Mouse (Mus musculus) hindbrain, postnatal 0 days (tissue): ENCODE measurements around the gene Slc8a2. TPM values are rescaled to one million over a fixed set of nuclear protein-coding genes. Genes with fewer than 3 reads are reported as not detected.

Experiments
- ATAC-seq: fragments of 200-750 bp; cut with Nextera tagmentation; 2 replicates; pipeline ENCODE4 v1.8.0; 2017; ENCODE audit warnings: mild to moderate bottlenecking, moderate TSS enrichment, moderate library complexity
- DNase-seq: peaks from one replicate; pipeline ENCODE4 v3.0.0-alpha.2; 2015; ENCODE audit warnings: low spot score
- H3K27ac ChIP-seq: fragments of 300-500 bp; sonication (generic); 2 replicates; pipeline ENCODE4 v1.5.1; 2014; ENCODE audit warnings: mild to moderate bottlenecking
- H3K27me3 ChIP-seq: fragments of 300-500 bp; sonication (generic); 2 replicates; pipeline ENCODE4 v1.6.1; 2014; ENCODE audit warnings: low read length, mixed read lengths; ENCODE audit not compliant: insufficient read depth
- H3K36me3 ChIP-seq: fragments of 300-500 bp; sonication (generic); 2 replicates; pipeline ENCODE4 v1.6.1; 2014; ENCODE audit warnings: low read length, mixed read lengths; ENCODE audit not compliant: insufficient read depth
- H3K4me1 ChIP-seq: fragments of 300-500 bp; sonication (generic); 2 replicates; pipeline ENCODE4 v1.6.1; 2014; ENCODE audit warnings: antibody characterized with exemption, low read length, mixed read lengths; ENCODE audit not compliant: insufficient read depth
- H3K4me2 ChIP-seq: fragments of 300-500 bp; sonication (generic); 2 replicates; pipeline ENCODE4 v1.6.1; 2014; ENCODE audit warnings: low read depth, mild to moderate bottlenecking, low read length, moderate library complexity, mixed read lengths
- H3K4me3 ChIP-seq: fragments of 300-500 bp; sonication (generic); 2 replicates; pipeline ENCODE4 v1.5.1; 2014; ENCODE audit warnings: low read length
- H3K9ac ChIP-seq: fragments of 300-500 bp; sonication (generic); replicated peaks from 2 replicates; pipeline ENCODE4 v1.6.1; 2014; ENCODE audit warnings: mild to moderate bottlenecking, low read length, moderate library complexity, mixed read lengths
- H3K9me3 ChIP-seq: fragments of 300-500 bp; sonication (generic); 2 replicates; pipeline ENCODE4 v1.6.1; 2016; ENCODE audit warnings: low read length, mixed read lengths
- CTCF ChIP-seq: IDR thresholded peaks from 2 replicates; pipeline ENCODE4 v1.5.1; 2016; ENCODE audit warnings: antibody characterized with exemption, control low read depth, low read depth
- WGBS: fragments of 180-500 bp; shearing (Covaris S2); extraction: QIAGEN DNeasy Blood & Tissue Kit; methylation state at CpG from one replicate; pipeline ENCODE4 v1.1.7; 2014; 5-methylcytosine and 5-hydroxymethylcytosine counted together
- polyA plus RNA-seq: library from polyadenylated mRNA; unstranded; fragments of >200 nt; fragmentation: Nextera tagmentation; extraction: Ambion mirVana; gene quantifications from 2 replicates; pipeline ENCODE4 v1.2.1, GENCODE M21; 2015
- total RNA-seq: library from RNA; depleted of rRNA; stranded (reverse); fragments of >200 nt; gene quantifications from 2 replicates; pipeline ENCODE4 v1.2.3, GENCODE M21; 2014

Slc8a2 gene
- total and polyA plus RNA-seq, 2 experiments from 2014 or later, result 1.2 to 79.4 TPM

DNA sequence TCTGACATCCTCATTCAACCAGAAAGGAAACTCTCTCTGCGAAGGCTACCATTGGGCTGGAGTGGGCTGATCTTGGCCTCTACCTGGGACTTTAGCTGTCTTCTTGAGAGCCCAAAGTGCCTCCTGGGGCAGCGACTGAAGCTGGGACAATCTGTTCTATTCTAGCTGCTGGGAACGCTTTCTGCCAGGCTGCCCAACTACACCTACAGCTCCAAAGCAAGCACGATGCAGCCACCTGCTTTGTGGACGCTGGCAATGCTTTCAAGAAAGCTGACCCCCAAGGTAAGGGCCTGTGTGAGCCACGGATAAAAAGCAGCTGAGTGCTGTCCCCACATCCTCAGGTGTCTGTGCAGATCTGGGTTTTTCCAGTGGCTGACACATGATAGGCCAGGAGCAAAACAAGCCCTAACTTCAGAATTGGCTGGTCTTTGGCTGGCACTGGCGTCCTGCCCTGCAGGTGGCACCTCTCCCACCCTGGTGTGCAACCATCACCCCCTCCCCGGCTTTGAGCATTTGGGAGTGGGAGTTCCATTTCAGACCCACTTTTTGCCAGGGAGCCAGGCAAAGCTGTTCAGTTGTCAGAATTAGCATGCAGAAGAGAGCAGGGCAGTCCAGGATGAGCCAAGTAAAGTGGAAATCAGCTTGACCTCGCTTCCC, 20.6 kb upstream of the Slc8a2 start:
- ATAC-seq, result no peak
- H3K9me3 ChIP-seq, result no peaks in the 10 kb centered on the region
- H3K27me3 ChIP-seq, result no peaks in the 10 kb centered on the region
- DNase-seq, result no peak
- no peak overlapping the region for H3K4me3 ChIP-seq
- H3K4me1 ChIP-seq, result peaks cover 6% of the 10 kb centered on the region
- H3K27ac ChIP-seq, result no peak overlapping the region
- WGBS, result 86% methylated on average over 9 of the region's 9 CpGs
- no peak for TF ChIP-seq CTCF
- H3K36me3 ChIP-seq, result peaks cover 56% of the 10 kb centered on the region
- no peak overlapping the region for H3K4me2 ChIP-seq
- H3K9ac ChIP-seq, result no peak overlapping the region

DNA sequence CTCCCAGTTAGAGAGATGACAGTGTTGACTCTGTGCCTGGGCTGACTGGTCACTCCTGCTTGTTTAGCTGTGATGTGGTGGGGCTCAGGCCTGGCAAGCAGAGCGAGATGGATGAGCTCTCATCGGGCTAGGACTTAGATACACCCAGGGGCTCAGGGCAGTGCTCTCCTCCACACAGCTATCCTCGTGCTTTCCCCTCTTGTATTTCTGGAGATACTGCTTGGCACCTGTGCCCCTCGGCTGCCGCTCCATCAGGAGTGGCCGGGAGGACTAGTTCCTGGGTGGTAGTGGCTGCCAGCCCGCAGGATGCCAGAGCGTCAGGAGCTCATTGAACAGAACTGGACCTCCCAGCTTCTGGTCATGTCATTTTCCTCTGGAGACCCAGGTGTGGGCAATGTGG, 19.5 kb upstream of the Slc8a2 start:
- WGBS, result 97% methylated on average over 8 of the region's 8 CpGs

DNA sequence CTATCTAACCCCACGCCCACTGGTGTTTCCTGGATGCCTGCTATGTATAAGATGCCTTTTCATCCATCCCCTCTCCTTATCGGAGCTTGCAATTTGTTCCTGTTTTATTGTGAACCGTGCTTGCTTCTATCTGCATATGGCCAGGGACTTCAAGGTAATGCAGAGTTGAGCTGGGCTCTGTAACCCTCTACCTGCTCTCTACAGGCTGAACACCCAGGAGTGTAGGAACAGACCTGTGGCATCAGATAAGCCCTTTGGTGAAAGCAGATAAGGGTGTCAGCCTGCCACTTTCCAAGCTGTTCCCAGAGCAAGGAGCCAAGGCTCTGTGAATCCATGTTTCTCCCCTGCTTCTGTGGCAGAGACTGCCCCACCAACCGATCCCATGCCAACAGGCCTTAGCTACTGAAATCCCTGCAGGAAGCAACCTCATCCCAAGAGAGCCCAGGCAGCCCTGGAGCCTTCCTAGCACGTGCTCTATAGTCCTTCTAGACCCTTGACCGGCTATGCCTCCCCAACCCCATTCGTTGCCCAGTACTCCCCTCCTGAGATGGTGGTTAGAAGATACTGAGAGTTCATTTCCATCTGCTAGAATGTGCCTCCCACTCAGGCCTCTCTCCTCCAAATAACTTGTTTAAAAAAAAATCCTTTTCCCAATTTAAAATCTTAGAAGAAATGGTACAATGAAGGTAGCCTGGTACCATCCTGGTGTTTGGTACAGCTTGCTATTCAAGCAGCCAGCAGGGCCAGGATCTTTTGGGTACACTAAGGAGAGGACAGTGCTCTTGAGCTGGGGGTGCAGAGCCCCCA, 18.1 kb upstream of the Slc8a2 start:
- peaks cover 75% of the 10 kb centered on the region for H3K36me3 ChIP-seq
- H3K27ac ChIP-seq, result no peak overlapping the region
- no peaks in the 10 kb centered on the region for H3K4me1 ChIP-seq
- DNase-seq (no peak), ATAC-seq (no peak)
- WGBS, result 88% methylated on average over 7 of the region's 7 CpGs
- no peak overlapping the region for H3K4me3 ChIP-seq
- H3K9me3 ChIP-seq, result no peaks in the 10 kb centered on the region
- no peak overlapping the region for H3K9ac ChIP-seq
- no peaks in the 10 kb centered on the region for H3K27me3 ChIP-seq
- TF ChIP-seq CTCF, result no peak
- no peak overlapping the region for H3K4me2 ChIP-seq

More for the DNA sequence above, 19.5 kb upstream of the Slc8a2 start:
- no peak overlapping the region for H3K9ac ChIP-seq
- H3K27ac ChIP-seq, result no peak overlapping the region
- no peak for TF ChIP-seq CTCF
- H3K9me3 ChIP-seq, result no peaks in the 10 kb centered on the region
- DNase-seq (no peak), ATAC-seq (no peak)
- H3K4me2 ChIP-seq, result no peak overlapping the region
- H3K4me3 ChIP-seq, result no peak overlapping the region
- no peaks in the 10 kb centered on the region for H3K4me1 ChIP-seq
- no peaks in the 10 kb centered on the region for H3K27me3 ChIP-seq
- H3K36me3 ChIP-seq, result peaks cover 62% of the 10 kb centered on the region

DNA sequence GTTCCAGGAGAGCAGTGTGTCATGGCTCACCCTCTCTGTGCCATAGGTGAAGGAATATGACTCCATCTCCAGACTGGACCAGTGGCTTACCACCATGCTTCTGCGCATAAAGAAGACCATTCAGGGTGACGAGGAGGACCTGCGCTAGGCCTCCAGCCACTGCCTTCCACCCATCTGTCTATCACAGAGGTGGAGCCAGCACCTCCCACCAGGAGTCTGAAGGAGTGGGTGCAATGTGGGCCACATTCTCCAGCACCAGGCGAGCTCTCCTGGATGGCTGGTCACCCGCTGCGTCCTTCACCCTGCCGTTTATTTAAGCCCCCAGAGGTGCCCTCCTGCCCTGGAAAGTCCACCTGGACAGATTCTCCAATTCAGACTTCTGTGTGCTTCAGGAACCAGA, 13.2 kb upstream of the Slc8a2 start:
- WGBS, result 98% methylated on average over 7 of the region's 7 CpGs
- H3K4me2 ChIP-seq, result no peak overlapping the region
- peaks cover 11% of the 10 kb centered on the region; the same call in 1 of the 2 replicates for H3K4me1 ChIP-seq
- no peak overlapping the region for H3K4me3 ChIP-seq
- H3K27me3 ChIP-seq, result no peaks in the 10 kb centered on the region
- DNase-seq, result no peak
- H3K9ac ChIP-seq, result no peak overlapping the region
- TF ChIP-seq CTCF, result no peak
- H3K36me3 ChIP-seq, result peaks cover 53% of the 10 kb centered on the region
- H3K9me3 ChIP-seq, result no peaks in the 10 kb centered on the region
- ATAC-seq, result no peak
- no peak overlapping the region for H3K27ac ChIP-seq

DNA sequence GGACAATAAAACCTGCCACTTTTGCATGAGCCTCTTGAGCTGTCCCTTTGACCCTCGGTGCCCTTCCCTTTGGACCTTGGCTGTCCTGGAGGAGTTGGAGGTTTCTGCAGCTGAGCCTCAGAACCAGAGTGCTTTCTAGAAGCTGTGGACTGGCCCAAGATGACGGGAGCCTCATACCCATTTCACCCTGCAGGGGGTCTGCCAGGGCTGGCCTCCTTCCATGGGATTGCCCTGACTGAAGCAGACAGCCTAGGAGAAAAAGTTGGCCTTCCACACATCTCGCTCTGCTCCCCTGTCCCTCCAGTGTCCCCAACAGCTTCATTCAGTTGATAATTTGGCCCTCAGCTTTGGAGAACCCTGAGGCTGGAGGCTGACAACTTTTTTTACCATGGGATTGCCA, 12.5 kb upstream of the Slc8a2 start:
- H3K4me1 ChIP-seq, result peaks cover 11% of the 10 kb centered on the region; the same call in 1 of the 2 replicates
- 70% methylated on average over 3 of the region's 3 CpGs for WGBS
- H3K9ac ChIP-seq, result no peak overlapping the region
- no peak for TF ChIP-seq CTCF
- H3K36me3 ChIP-seq, result peaks cover 50% of the 10 kb centered on the region
- H3K27ac ChIP-seq, result no peak overlapping the region
- no peaks in the 10 kb centered on the region for H3K9me3 ChIP-seq
- DNase-seq, result no peak
- H3K4me2 ChIP-seq, result no peak overlapping the region
- no peak overlapping the region for H3K4me3 ChIP-seq
- no peaks in the 10 kb centered on the region for H3K27me3 ChIP-seq
- ATAC-seq, result no peak

DNA sequence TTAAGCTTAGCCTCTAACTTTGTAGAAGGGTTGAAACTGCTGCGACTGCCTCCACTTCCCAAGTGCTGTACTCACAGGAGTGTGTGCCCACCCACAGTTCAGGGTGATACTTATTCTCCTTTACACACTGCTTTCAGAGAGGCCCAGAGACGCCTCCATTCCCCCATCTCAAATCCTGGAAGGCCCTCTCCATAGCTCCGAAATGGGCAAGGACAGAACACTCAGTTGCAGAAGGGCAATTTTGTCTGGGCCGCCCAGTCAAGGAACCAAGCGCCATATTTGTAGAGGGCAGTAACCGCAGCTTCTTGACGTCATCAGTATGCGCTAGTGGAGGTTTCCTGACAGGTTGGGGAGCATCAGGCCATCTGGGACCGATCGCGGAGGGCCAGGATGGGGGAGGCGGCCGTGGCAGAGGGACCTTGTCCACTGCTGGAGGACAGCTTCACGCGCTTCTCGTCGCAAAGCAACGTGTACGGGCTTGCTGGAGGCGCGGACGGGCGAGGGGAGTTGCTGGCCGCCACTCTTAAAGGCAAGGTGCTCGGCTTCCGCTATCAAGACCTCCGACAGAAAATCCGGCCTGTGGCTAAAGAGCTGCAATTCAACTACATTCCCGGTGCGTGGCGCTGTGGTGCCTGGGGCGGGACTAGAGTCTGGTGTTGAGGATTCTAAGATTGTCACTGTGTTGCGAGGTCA, 9.9 kb upstream of the Slc8a2 start, which contains the start of gene Kptn:
Gene Kptn, plus strand, starts transcription at position 327 of the 693 bp plus-strand sequence.
- DNase-seq, result peak; percentile 96
- no peaks in the 10 kb centered on the region for H3K27me3 ChIP-seq
- peak within 1 kb of the TSS; percentile 94 for H3K27ac ChIP-seq
- peaks cover 11% of the 10 kb centered on the region; the same call in 1 of the 2 replicates for H3K4me1 ChIP-seq
- peak within 1 kb of the TSS; percentile 71 for H3K9ac ChIP-seq
- H3K36me3 ChIP-seq, result peaks cover 27% of the 10 kb centered on the region
- TF ChIP-seq CTCF, result peak; percentile 96
- ATAC-seq, result peak; percentile 92
- H3K4me2 ChIP-seq, result peak within 1 kb of the TSS; percentile 65
- H3K4me3 ChIP-seq, result peak within 1 kb of the TSS; percentile 83
- WGBS, result 2% methylated on average over 33 of the region's 33 CpGs
- no peaks in the 10 kb centered on the region for H3K9me3 ChIP-seq
